Comparison of ENCODE assay signal across 1 mouse cellular context in the genomic region with DNA sequence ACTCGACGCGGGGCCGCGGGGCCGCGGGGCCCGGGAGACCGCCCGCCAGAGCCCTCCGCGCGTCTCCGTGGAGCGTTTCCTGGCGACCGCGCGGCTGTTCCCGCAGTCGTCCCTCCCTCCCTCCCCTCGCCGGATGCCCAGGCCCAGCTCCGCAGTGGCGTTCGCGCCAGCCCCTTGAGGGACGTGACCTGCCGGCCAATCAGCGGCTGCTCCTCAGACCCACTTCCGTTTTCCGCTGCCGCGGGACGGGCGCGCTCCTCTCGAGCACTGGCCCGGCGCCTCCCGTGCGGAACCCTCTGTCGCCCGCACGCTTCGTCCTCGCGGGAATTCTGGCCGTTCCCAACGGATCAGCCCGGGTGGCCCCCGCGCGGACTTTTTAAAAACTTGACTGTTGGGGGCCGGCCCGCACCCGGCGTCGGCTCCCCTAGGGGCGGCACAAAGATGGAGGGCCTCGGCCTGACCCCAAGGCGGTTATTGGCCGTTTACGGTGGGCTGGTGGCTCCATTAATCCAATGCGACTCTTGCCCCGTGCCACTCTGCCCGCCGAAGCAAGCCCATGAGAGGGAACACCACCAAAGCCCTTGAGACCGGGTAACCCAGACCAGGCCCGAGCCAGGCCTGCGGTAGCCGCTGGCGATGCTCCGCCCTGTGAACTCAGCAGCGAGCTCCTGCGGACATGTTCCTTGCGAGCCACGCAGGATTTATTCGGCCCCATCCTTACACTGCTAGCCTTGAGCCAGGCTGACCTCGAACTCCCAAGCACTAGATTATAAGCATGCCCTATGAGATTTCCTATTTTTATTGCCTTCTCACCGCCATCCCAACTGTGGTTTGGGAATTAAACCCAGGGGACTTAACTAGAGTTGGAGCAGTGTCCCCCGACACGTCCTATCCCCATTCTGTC.
TF ChIP-seq lines count a peak whose summit lies in the region.

No protein-coding gene starts in this region.

TF ChIP-seq in MEL, 35 proteins besides CTCF, POLR2A, EP300 and RAD21 (continued from another document):
- TF ChIP-seq SMC3 (IDR thresholded peaks at IDR 0.05; ENCODE audit: low read depth, low read length) (no peak), USF2 (IDR thresholded peaks at IDR 0.05; ENCODE audit: borderline replicate concordance in 1 of 2, insufficient read depth in 1 of 2, low read depth in 1 of 2, low read length in 2 of 2) (no peak), RCOR1 (IDR thresholded peaks at IDR 0.05; ENCODE audit: low read depth, low read length) (no peak), MAZ (IDR thresholded peaks at IDR 0.05; ENCODE audit: low read depth, low read length) (no peak), MAX (IDR thresholded peaks at IDR 0.05; ENCODE audit: low read length) (no peak), POLR2AphosphoS5 (IDR thresholded peaks at IDR 0.05; ENCODE audit: borderline replicate concordance, low read depth, low read length) (peak; percentile 66; the same call in 1 of the 2 replicates), ETS1 (IDR thresholded peaks at IDR 0.05; ENCODE audit: low read depth, low read length) (no peak), MEF2A (IDR thresholded peaks at IDR 0.05; ENCODE audit: extremely low read depth, insufficient replicate concordance, low read depth, low read length, poor library complexity, severe bottlenecking) (no peak), POLR2AphosphoS2 (IDR thresholded peaks at IDR 0.05; ENCODE audit: low read length) (peak; percentile 87), MYC (IDR thresholded peaks at IDR 0.05; ENCODE audit: low read depth, low read length) (no peak), TCF12 (IDR thresholded peaks at IDR 0.05; ENCODE audit: low read depth, low read length) (peak; percentile 79), ZMIZ1 (IDR thresholded peaks at IDR 0.05; ENCODE audit: low read depth, low read length) (peak; percentile 32), HCFC1 (IDR thresholded peaks at IDR 0.05; ENCODE audit: low read depth, low read length) (peak; percentile 80), UBTF (IDR thresholded peaks at IDR 0.05; ENCODE audit: borderline replicate concordance, insufficient read depth, low read depth, low read length) (0 out of 2 replicates have a peak, but pooled peaks have one; percentile 49), JUND (IDR thresholded peaks at IDR 0.05; ENCODE audit: low read depth, low read length) (peak; percentile 68; the same call in 1 of the 2 replicates), CHD1 (IDR thresholded peaks at IDR 0.05; ENCODE audit: low read depth, low read length) (0 out of 2 replicates have a peak, but pooled peaks have one; percentile 35), KAT2A (conservative IDR thresholded peaks at IDR 0.05; ENCODE audit: low read depth, low read length) (no peak; the same call in 1 of the 2 replicates), TBP (IDR thresholded peaks at IDR 0.05; ENCODE audit: low read depth, low read length) (peak; percentile 42; the same call in 1 of the 2 replicates), BHLHE40 (IDR thresholded peaks at IDR 0.05; ENCODE audit: borderline replicate concordance, low read depth, low read length) (no peak), NRF1 (IDR thresholded peaks at IDR 0.05; ENCODE audit: insufficient read depth, low read depth, low read length, poor library complexity, severe bottlenecking) (no peak), ZNF384 (IDR thresholded peaks at IDR 0.05; ENCODE audit: low read depth, low read length) (no peak), MYB (IDR thresholded peaks at IDR 0.05; ENCODE audit: low read depth, low read length) (peak; percentile 66), USF1 (IDR thresholded peaks at IDR 0.05; ENCODE audit: low read depth, low read length) (no peak), ZKSCAN1 (IDR thresholded peaks at IDR 0.05; ENCODE audit: low read depth, low read length) (no peak), TAL1 (IDR thresholded peaks at IDR 0.05; ENCODE audit: low read length) (no peak), GATA1 (IDR thresholded peaks at IDR 0.05; ENCODE audit: low read depth, low read length) (no peak), GABPA (IDR thresholded peaks at IDR 0.05; ENCODE audit: low read depth, low read length) (no peak), SIN3A (IDR thresholded peaks at IDR 0.05; ENCODE audit: low read length) (peak; percentile 34; the same call in 1 of the 2 replicates), E2F4 (IDR thresholded peaks at IDR 0.05; ENCODE audit: borderline replicate concordance, low read depth, low read length) (peak; percentile 94; the same call in 1 of the 2 replicates), CHD2 (IDR thresholded peaks at IDR 0.05; ENCODE audit: low read length) (no peak), ZC3H11A (IDR thresholded peaks at IDR 0.05; ENCODE audit: low read depth, low read length) (no peak), MXI1 (IDR thresholded peaks at IDR 0.05; ENCODE audit: low read depth, low read length) (no peak)
